Mouse (Mus musculus): ENCODE data around the gene 1700003H04Rik.

The 1700003H04Rik gene

GRCm38 (mm10) chr3:124581001-124581400 is at the start of gene 1700003H04Rik:
Gene 1700003H04Rik (minus strand): TSS chr3:124581101.
- DNase-seq (ENCODE audit: low spot score in 2 of 2), result no peak

- DNase-seq (ENCODE audit: low spot score in 2 of 2), result no peak
These were observed 42.1 kb upstream of the 1700003H04Rik start for GRCm38 (mm10) chr3:124623031-124623430.

GRCm38 (mm10) chr3:124613287-124613686 is 32.4 kb upstream of the 1700003H04Rik start:
- DNase-seq (ENCODE audit: low spot score in 2 of 2), result no peak

GRCm38 (mm10) chr3:124609956-124610355 is 29.1 kb upstream of the 1700003H04Rik start:
- DNase-seq (ENCODE audit: low spot score in 2 of 2), result no peak

- no peak for DNase-seq (ENCODE audit: low spot score in 2 of 2)
These were observed 25.2 kb upstream of the 1700003H04Rik start for GRCm38 (mm10) chr3:124606021-124606517.

GRCm38 (mm10) chr3:124605518-124605917 is 24.6 kb upstream of the 1700003H04Rik start:
- DNase-seq (ENCODE audit: low spot score in 2 of 2), result no peak

- no peak for DNase-seq (ENCODE audit: low spot score in 2 of 2)
These were observed 16.9 kb upstream of the 1700003H04Rik start for GRCm38 (mm10) chr3:124597789-124598188.

- DNase-seq (ENCODE audit: low spot score in 2 of 2), result no peak
These were observed 6.6 kb upstream of the 1700003H04Rik start for GRCm38 (mm10) chr3:124587534-124587933.

GRCm38 (mm10) chr3:124585761-124586160 is 4.9 kb upstream of the 1700003H04Rik start:
- no peak for DNase-seq (ENCODE audit: low spot score in 2 of 2)

GRCm38 (mm10) chr3:124557317-124557716 is 23.6 kb downstream of the 1700003H04Rik start:
- DNase-seq (ENCODE audit: low spot score in 2 of 2), result no peak

- DNase-seq (ENCODE audit: low spot score in 2 of 2), result no peak
These were observed 24.9 kb downstream of the 1700003H04Rik start for GRCm38 (mm10) chr3:124555963-124556362.

- DNase-seq (ENCODE audit: low spot score in 2 of 2), result no peak
These were observed 25.8 kb downstream of the 1700003H04Rik start for GRCm38 (mm10) chr3:124555092-124555491.

GRCm38 (mm10) chr3:124548898-124549297 is 32.0 kb downstream of the 1700003H04Rik start:
- DNase-seq (ENCODE audit: low spot score in 2 of 2), result no peak

- no peak for DNase-seq (ENCODE audit: low spot score in 2 of 2)
These were observed 42.6 kb downstream of the 1700003H04Rik start for GRCm38 (mm10) chr3:124538260-124538659.

- no peak for DNase-seq (ENCODE audit: low spot score in 2 of 2)
These were observed 44.3 kb downstream of the 1700003H04Rik start for GRCm38 (mm10) chr3:124536602-124537001.

GRCm38 (mm10) chr3:124518786-124519185 is 62.1 kb downstream of the 1700003H04Rik start:
- no peak for DNase-seq (ENCODE audit: low spot score in 2 of 2)
